Mouse (Mus musculus) olfactory bulb, adult 2 months (tissue): ENCODE data around the gene Grpel1.

Experiments
- CTCF ChIP-seq: fragments of 200-500 bp; IDR thresholded peaks from 2 replicates; pipeline ENCODE4 v1.5.1; 2012; ENCODE audit warnings: low read depth, mild to moderate bottlenecking, low read length, moderate library complexity; ENCODE audit not compliant: insufficient read depth
- POLR2A ChIP-seq: fragments of 200-500 bp; IDR thresholded peaks from 2 replicates; pipeline ENCODE4 v1.6.1; 2012; ENCODE audit warnings: mild to moderate bottlenecking, low read depth, low read length, moderate library complexity; ENCODE audit not compliant: insufficient read depth

DNA sequence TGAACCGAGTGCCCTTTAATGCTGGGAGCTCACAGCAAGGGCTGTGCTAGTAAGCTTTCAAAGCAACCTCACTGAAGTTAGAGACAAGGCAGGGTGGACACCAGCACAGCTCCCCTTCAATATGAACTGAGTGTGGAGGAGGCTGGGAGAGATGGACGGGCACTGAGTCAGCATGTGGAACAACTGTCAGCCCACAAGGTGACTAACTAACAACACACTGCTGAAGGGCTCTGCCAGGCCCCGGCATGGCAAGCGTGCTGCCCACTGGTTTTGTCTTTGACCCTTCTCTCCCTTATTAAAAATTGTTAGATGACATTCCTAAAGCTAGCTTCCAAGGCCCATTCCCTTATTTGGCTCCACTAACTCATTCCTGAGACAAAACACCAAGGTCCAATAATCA is 7.1 kb upstream of the Grpel1 start:
- TF ChIP-seq CTCF (no peak), POLR2A (no peak)
